Mouse (Mus musculus) retina, postnatal 1 day (tissue): Measurements from ENCODE around the gene Npsr1.
A peak's percentile ranks its signal among the peaks of the same experiment; 100 is the strongest.

Source experiments
- DNase-seq: peaks from one replicate; pipeline ENCODE4 v3.0.0-alpha.2; 2012

The Npsr1 gene

DNA sequence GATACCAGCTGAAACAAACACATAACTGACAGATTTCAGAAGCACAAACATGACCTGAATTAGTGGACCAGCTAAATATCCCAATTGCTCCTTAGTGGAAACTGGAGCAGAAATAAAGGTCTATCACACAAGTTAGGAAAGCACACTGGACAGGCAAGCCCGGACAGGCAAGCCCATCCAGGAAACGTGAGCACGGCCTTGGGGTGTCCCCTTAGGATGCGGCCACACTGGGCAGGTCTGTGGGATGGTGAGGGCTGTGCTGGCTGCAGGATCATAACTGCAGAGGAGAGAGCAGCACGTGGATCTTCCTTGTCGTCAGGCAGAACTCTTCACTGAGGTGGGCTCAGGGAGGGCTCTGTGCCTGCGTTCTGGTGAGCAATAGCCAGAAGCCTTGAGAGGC lies at the start of gene Npsr1:
Gene Npsr1, plus strand, starts transcription at position 301 of the 400 bp plus-strand sequence.
- peak; percentile 27 for DNase-seq

DNA sequence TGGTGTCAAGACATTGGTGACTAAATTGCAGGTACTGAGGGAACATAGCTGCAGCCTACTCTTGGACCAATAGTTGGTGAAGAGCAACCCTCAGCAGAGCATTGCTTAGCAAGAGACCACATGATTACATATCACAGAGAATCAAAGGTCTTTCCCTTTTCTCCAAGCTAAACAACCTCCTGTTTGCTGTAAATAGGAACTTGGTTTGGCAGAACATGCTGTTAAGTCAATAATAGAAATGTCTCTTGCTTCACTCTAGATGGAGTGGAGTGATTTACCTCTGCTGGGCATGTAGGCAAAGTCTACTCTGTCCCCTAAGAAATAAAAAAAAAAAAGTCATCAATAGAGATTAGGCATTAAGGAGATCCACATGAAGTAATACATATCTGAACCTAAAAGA lies 46.3 kb upstream of the Npsr1 start:
- no peak for DNase-seq

DNA sequence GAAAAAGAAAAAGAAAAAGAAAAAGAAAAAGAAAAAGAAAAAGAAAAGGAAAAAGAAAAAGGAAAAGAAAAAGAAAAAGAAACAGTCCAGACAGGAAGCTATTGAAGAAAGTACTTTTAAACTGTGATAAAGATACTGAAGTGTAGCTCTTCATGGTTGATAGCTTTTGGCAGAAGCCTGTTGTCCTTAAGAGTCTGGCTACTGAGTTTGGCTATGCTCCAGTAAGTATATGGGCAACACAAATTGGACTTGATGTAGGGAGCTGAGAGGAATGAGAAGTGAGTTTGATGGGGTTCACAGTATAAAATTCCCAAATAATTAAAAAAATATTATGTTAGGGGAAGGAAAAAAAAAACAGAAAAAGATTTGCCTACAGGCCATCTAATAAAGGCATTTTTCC lies 34.5 kb upstream of the Npsr1 start:
- peak; percentile 61 for DNase-seq

DNA sequence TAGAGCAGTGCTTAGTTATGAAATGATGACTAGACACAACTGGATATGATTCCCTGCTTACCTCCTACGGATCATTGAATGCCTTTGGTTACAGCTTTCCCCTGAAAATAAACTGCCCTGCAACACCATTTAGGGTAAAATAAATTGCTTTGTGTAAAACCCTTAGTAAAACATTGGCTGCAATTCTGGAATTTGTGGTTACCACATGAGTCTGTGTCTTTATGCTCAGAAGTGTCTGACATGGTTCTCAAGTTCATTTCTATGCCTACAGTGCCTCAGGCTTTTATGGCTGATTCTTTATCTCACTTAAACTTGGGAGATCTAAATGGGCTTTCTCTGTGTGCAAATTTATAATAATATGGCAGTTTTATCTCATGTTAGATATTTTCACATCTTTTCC lies 26.1 kb upstream of the Npsr1 start:
- no peak for DNase-seq

DNA sequence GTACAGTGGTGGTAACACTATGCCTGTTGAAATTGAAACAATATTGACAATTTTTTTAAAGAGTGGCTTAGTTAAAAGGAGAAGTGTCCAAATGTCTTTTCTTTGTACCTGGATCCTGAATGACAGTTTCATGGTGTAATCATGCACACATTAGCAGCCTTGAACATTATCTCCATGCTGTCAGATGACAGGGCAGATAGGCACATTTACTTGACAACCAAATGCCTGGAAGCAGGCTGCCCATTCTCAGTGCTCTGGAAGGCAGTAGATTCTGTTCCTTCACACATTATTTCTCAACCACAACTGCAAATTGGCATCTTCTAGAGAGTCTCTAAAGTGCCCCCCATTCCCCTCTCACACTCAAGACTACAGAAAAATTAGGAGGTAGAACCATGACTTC lies 20.2 kb upstream of the Npsr1 start:
- no peak for DNase-seq

DNA sequence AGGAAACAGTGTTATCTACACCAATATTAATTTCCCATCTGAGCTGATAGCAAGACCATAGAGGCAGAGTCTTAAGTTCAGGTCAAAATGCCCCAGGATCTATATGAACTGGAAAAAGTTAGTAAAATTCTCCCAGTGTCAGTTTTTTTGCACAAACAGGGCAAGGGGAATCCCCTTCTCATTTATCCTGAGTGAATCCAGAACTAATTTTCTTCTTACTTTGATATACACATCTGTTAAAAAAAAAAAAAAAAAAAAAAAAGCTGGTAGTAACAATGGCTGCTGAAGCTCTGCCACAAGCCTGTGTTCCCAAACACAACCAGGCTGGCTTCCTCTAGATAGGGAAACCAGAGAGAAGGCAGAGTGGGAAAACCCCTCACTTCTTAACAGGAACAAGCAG lies 5.9 kb upstream of the Npsr1 start:
- DNase-seq, result no peak

- no peak for DNase-seq
Measured at GRCm38 (mm10) chr9:24098526-24098925, 730 bp downstream of the Npsr1 start.

GRCm38 (mm10) chr9:24099631-24100030 lies 1.8 kb downstream of the Npsr1 start:
- DNase-seq, result peak; percentile 83

DNA sequence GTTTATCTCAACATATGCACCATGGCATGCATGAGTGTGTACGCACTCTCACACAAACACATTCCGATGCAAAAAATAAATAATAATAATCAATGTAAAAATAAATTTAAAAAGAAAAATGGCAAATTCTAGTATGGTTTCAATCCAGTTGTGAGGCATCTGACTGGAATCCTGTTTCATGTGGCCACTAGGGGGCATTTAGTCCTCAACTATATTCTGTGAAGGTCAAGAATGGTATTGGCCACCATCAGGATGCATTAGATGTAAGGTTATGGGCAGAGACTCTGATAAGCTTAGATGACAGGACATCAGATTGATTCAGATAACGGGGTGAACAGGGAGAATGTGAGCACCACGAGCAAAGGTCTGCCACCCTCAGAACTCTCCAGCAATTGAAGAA lies 21.6 kb downstream of the Npsr1 start:
- DNase-seq, result peak; percentile 71

- no peak for DNase-seq
Measured at GRCm38 (mm10) chr9:24133142-24133541, 35.3 kb downstream of the Npsr1 start.

DNA sequence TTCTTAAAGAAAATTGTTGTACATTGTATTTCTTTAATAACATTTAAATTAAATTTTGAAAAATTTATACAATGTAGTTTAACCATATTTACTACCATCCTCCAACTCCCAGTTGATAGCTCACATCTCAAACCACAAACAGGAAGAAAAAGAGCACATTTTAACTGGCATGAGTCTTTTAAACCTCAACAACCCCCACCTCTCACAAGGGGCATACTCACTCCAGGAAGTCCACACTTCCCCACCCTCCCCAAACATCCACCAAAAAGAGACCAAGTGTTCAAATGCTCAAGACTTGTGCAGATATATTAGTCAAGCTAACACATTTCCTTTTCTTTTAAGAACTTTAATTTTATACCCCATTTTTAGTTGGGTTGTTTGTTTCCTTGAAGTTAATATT lies 38.6 kb downstream of the Npsr1 start:
- no peak for DNase-seq

- DNase-seq, result no peak
Measured at GRCm38 (mm10) chr9:24144341-24144740, 46.5 kb downstream of the Npsr1 start.

DNA sequence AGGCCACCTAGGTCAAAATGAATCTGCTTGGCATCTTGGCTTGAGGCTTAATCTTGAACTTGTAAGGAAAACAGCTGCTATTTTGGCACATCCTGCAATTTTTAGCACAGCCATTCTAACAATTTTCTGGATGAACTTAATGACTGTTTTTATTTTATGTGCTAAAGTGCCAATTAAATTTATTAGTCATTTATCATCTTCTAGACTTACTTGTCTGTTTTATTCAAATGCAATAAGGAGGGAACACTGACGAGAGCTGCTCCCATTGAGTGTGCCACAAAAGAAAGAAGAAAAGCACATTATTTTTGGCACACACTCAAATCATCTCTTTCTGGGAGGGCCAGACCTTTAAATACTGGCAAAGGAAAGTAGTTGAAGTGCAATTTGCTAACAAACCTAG lies 59.4 kb downstream of the Npsr1 start:
- DNase-seq, result no peak

DNA sequence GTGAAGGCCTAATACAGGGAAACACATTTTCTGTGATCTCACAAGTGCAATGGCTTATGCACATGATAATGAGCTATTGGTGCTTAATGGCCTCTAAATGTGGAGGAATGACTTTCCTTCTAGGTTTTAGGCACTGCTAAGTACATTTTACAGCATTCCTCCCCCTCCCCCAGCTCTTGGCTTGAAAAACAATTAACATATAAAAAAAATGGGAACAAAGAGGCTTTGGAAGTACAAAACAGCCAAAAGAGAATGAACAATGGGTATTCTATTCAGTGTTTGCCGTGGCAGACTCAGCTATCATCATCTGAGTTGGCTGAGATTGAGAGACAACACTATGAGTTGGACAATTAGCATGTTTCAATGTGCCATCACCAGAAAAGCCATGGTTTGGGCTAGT lies 62.6 kb downstream of the Npsr1 start:
- DNase-seq, result peak; percentile 86

DNA sequence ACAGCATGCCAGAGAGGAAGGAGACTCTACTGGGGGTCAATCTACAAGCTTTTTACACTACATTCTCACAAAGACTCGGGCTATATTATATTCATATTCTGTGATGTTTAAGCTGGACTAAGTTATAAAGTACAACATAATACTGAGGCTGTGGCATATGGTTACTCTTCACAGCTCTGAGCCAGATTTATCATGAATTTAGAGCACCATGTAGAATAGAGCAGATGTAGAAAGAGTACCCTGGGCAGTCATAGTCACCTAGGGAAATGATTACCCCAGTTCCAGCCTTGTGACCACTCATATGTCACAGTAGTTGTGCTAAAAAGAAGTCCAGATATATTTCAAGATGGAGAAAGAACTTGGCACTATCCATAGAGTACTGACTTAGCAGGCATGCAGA lies 70.7 kb downstream of the Npsr1 start:
- DNase-seq, result no peak

GRCm38 (mm10) chr9:24170728-24171127 lies 72.9 kb downstream of the Npsr1 start:
- no peak for DNase-seq

GRCm38 (mm10) chr9:24178744-24179143 lies 80.9 kb downstream of the Npsr1 start:
- no peak for DNase-seq

GRCm38 (mm10) chr9:24180926-24181325 lies 83.1 kb downstream of the Npsr1 start:
- no peak for DNase-seq

- DNase-seq, result no peak
Measured at GRCm38 (mm10) chr9:24186289-24186688, 88.5 kb downstream of the Npsr1 start.

- peak; percentile 51 for DNase-seq
Measured at GRCm38 (mm10) chr9:24189511-24190260, 91.9 kb downstream of the Npsr1 start.

DNA sequence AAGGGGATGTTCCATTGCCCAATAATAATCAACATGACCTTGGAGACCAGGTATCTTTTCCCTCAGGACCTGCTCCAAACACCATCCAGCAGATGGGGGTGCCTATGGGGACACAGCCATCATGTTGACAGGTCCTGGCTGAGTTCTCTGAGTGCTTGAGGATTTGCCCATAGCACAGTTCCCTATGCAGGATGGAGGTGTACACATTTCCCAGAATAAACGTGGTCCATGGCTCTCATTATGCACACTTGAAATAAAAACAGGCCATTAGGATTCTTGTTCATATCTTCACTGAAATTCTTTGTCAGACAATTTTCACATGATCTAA lies 92.4 kb downstream of the Npsr1 start:
- no peak for DNase-seq

DNA sequence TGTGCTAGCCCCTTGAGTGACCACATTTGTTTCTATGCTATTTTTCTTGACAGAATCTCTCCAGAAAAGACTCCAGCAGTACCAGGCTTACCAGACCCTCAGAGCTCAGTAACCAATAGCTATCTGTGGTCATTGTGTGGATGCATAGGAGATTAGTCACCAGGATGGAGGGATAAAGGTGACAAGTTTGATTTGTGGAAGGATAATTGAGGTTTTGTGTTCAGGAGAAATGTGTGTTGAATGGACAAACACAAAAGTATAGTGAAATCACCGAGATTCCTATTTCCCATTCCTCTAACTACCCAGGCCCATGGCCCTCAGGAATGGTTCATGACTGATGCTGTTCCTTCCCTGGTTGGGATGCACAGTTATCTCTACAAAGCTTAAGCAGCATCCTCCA lies 100.5 kb downstream of the Npsr1 start:
- no peak for DNase-seq

GRCm38 (mm10) chr9:24211636-24212035 lies 113.8 kb downstream of the Npsr1 start:
- no peak for DNase-seq

DNA sequence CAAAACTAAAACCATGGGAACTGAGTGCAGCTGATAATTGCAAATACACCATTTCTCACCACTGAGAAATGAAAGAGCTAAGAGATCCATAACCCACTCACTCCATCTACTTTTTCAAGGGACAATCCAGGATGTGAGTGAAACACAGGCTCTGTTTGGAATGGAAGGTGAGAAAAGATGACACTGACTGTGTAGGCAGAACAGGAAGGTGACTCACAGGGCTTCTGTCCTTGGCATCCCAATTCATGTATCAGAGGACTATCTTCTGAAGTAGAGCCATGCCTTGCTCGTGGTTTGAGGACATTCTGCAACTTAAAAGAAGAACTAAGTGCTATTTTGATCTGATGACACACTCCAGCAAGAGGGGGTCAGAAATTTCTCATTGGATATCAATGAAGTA lies 119.9 kb downstream of the Npsr1 start:
- DNase-seq, result no peak

DNA sequence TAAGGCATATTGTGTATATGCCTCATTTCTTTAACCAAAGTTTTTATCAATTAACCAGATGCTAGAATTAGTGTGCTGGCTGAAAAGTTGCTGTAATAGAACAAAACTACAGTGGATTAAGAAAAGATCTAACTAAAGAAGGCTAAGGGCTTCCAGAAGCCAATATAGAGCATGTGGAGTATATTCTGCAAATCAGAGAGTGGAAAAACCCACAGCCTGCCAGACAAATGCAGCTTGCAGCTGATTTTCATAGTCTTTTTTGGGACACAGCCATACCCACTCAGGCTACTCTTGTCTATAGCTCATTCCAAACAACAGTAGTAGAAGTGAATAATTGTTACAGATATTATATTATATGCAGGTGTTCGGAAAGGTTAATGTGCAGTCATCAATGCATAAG lies 138.7 kb downstream of the Npsr1 start:
- DNase-seq, result no peak

- DNase-seq, result no peak
Measured at GRCm38 (mm10) chr9:24247557-24247956, 149.8 kb downstream of the Npsr1 start.
